In genomic region chrX:137049425-137050225, GRCm38 (mm10) we compare ENCODE assay signal across 8 mouse cellular contexts. TPM values are rescaled to one million over a fixed set of nuclear protein-coding genes. Genes with fewer than 3 reads are reported as not detected.
DNase-seq lines count a peak whose midpoint lies in the region; ATAC-seq and TF ChIP-seq lines count a peak whose summit lies in the region.

Fam199x (plus strand) TSS chrX:137049594.

- H3K4me3 ChIP-seq in brown adipose tissue, adult 24 weeks (ENCODE audit: insufficient read depth, low read depth, low read length) = peak within 1 kb of the TSS; percentile 91
- H3K4me3 ChIP-seq in heart, embryonic 13.5 days = peak within 1 kb of the TSS; percentile 74
- H3K4me3 ChIP-seq in liver, embryonic 16.5 days (ENCODE audit: low read depth, low read length) = peak within 1 kb of the TSS; percentile 68
- peak within 1 kb of the TSS; percentile 60 for H3K4me3 ChIP-seq in neural tube, embryonic 12.5 days
- H3K4me3 ChIP-seq in stomach, postnatal 0 days (ENCODE audit: low read depth, low read length) = peak within 1 kb of the TSS; percentile 58

- ATAC-seq in CD4-positive, CD25-positive, alpha-beta regulatory T cell, adult 4 months = peak; percentile 89
- ATAC-seq in erythroid progenitor cell, adult 5-6 weeks (replicated peaks; ENCODE audit: low FRiP score, poor library complexity, severe bottlenecking) = peak; percentile 100
- ATAC-seq in heart, embryonic 13.5 days (ENCODE audit: extremely low read depth, insufficient number of reproducible peaks, low FRiP score, low TSS enrichment) = peak; percentile 85
- peak; percentile 92 for ATAC-seq in liver, embryonic 16.5 days (ENCODE audit: low read depth)
- ATAC-seq in neural tube, embryonic 12.5 days (ENCODE audit: low FRiP score, low read depth) = peak; percentile 97
- ATAC-seq in stomach, postnatal 0 days (ENCODE audit: low FRiP score, low TSS enrichment) = peak; percentile 98

- no peak for TF ChIP-seq EP300 in stomach, postnatal 0 days (optimal IDR thresholded peaks at IDR 0.05)

- peak; percentile 70 for TF ChIP-seq CTCF in stomach, postnatal 0 days (IDR thresholded peaks at IDR 0.05; ENCODE audit: low read depth)

- WGBS in heart, embryonic 13.5 days = 12% methylated on average over 50 of the region's 62 CpGs
- WGBS in liver, embryonic 16.5 days (ENCODE audit: insufficient replicate concordance) = 19% methylated on average over 57 of the region's 62 CpGs
- WGBS in neural tube, embryonic 12.5 days = 15% methylated on average over 49 of the region's 62 CpGs
- WGBS in stomach, postnatal 0 days = 17% methylated on average over 23 of the region's 62 CpGs

- H3K27me3 ChIP-seq in heart, embryonic 13.5 days (replicated peaks) = peaks cover 6% of the 10 kb centered on the region
- no peaks in the 10 kb centered on the region for H3K27me3 ChIP-seq in liver, embryonic 16.5 days (ENCODE audit: control insufficient read depth, insufficient read depth, low read depth, low read length)
- H3K27me3 ChIP-seq in neural tube, embryonic 12.5 days (replicated peaks) = no peaks in the 10 kb centered on the region
- H3K27me3 ChIP-seq in stomach, postnatal 0 days (ENCODE audit: control insufficient read depth, insufficient read depth, low read length) = no peaks in the 10 kb centered on the region

- DNase-seq in kidney, postnatal 10 days = peak; percentile 87
- DNase-seq in stomach, postnatal 0 days (ENCODE audit: low spot score) = peak; percentile 83

- H3K27ac ChIP-seq in brown adipose tissue, adult 24 weeks (replicated peaks; ENCODE audit: low read depth, low read length) = peak within 1 kb of the TSS; percentile 66
- H3K27ac ChIP-seq in heart, embryonic 13.5 days (replicated peaks) = 0 out of 2 replicates have a peak within 1 kb of the TSS, but pooled peaks have one; percentile 12
- H3K27ac ChIP-seq in liver, embryonic 16.5 days (ENCODE audit: low read length) = no peak within 1 kb of the TSS
- H3K27ac ChIP-seq in neural tube, embryonic 12.5 days = no peak within 1 kb of the TSS
- no peak within 1 kb of the TSS for H3K27ac ChIP-seq in stomach, postnatal 0 days (replicated peaks)

- no peaks in the 10 kb centered on the region for H3K36me3 ChIP-seq in heart, embryonic 13.5 days
- no peaks in the 10 kb centered on the region for H3K36me3 ChIP-seq in liver, embryonic 16.5 days (ENCODE audit: control insufficient read depth, insufficient read depth)
- H3K36me3 ChIP-seq in neural tube, embryonic 12.5 days = no peaks in the 10 kb centered on the region
- no peaks in the 10 kb centered on the region for H3K36me3 ChIP-seq in stomach, postnatal 0 days (ENCODE audit: control insufficient read depth, insufficient read depth, low read length)

- no peaks in the 10 kb centered on the region for H3K9me3 ChIP-seq in heart, embryonic 13.5 days
- no peaks in the 10 kb centered on the region for H3K9me3 ChIP-seq in liver, embryonic 16.5 days (replicated peaks; ENCODE audit: control insufficient read depth, low read length)
- H3K9me3 ChIP-seq in neural tube, embryonic 12.5 days = no peaks in the 10 kb centered on the region
- H3K9me3 ChIP-seq in stomach, postnatal 0 days (ENCODE audit: control insufficient read depth, low read length) = no peaks in the 10 kb centered on the region

- peak within 1 kb of the TSS; percentile 75 for H3K4me2 ChIP-seq in heart, embryonic 13.5 days
- H3K4me2 ChIP-seq in liver, embryonic 16.5 days (ENCODE audit: low read depth, low read length) = peak within 1 kb of the TSS; percentile 76
- peak within 1 kb of the TSS; percentile 67 for H3K4me2 ChIP-seq in neural tube, embryonic 12.5 days (replicated peaks)
- H3K4me2 ChIP-seq in stomach, postnatal 0 days (replicated peaks; ENCODE audit: low read depth) = peak within 1 kb of the TSS; percentile 71

- H3K9ac ChIP-seq in heart, embryonic 13.5 days = peak within 1 kb of the TSS; percentile 85
- H3K9ac ChIP-seq in liver, embryonic 16.5 days (ENCODE audit: low read depth, low read length) = peak within 1 kb of the TSS; percentile 61
- H3K9ac ChIP-seq in neural tube, embryonic 12.5 days = peak within 1 kb of the TSS; percentile 67
- H3K9ac ChIP-seq in stomach, postnatal 0 days (ENCODE audit: low read length) = peak within 1 kb of the TSS; percentile 63

- no peaks in the 10 kb centered on the region for H3K4me1 ChIP-seq in brown adipose tissue, adult 24 weeks (ENCODE audit: control insufficient read depth, insufficient read depth, insufficient read length, low read length)
- H3K4me1 ChIP-seq in heart, embryonic 13.5 days = peaks cover 10% of the 10 kb centered on the region
- H3K4me1 ChIP-seq in liver, embryonic 16.5 days (ENCODE audit: control insufficient read depth, low read depth, low read length) = no peaks in the 10 kb centered on the region; the same call in 1 of the 2 replicates
- peaks cover 6% of the 10 kb centered on the region; the same call in 1 of the 2 replicates for H3K4me1 ChIP-seq in neural tube, embryonic 12.5 days
- H3K4me1 ChIP-seq in stomach, postnatal 0 days (replicated peaks; ENCODE audit: control insufficient read depth, insufficient read depth) = no peaks in the 10 kb centered on the region

RNA-seq across cellular contexts. Expression of gene Fam199x, which starts in this region (rescaled TPM):
- 1 to 10 TPM; 3.3 to 6.2 TPM for polyA plus RNA-seq in CD4-positive, CD25-positive, alpha-beta regulatory T cell, adult 4 months (2017; shearing (Covaris generic))
- 3.0 and 3.1 TPM in 2 replicates for polyA plus RNA-seq in brown adipose tissue, adult 24 weeks (2012; ENCODE audit: insufficient read depth, insufficient read length, missing spikeins)
- 0.36 and 4.2 TPM in 2 replicates for total RNA-seq in erythroid progenitor cell, adult 5-6 weeks (2015; ENCODE audit: low replicate concordance)
- 1.1 and 1.3 TPM in 2 replicates for total RNA-seq in erythroid progenitor cell, adult 5-6 weeks (2017; ENCODE audit: low replicate concordance)
- 3.7 and 4.2 TPM in 2 replicates for polyA plus RNA-seq in heart, embryonic 13.5 days (2015; fragmentation: Nextera tagmentation; extraction: Ambion mirVana)
- 0.90 TPM in 2 replicates for polyA plus RNA-seq in liver, embryonic 16.5 days (2015; fragmentation: Nextera tagmentation; extraction: Ambion mirVana)
- polyA plus RNA-seq in neural tube, embryonic 12.5 days (2016; fragmentation: Nextera tagmentation; extraction: Ambion mirVana) = 9.8 and 10.2 TPM in 2 replicates
- 2.8 and 2.9 TPM in 2 replicates for polyA plus RNA-seq in stomach, postnatal 0 days (2015; fragmentation: Nextera tagmentation; extraction: Ambion mirVana)

Comparison
In these comparisons a context has a peak if more than half of its experiments do, and no peak if none do; other contexts are left out.
1. Peak in ATAC-seq, H3K4me3 ChIP-seq, H3K9ac ChIP-seq and H3K4me2 ChIP-seq in liver, embryonic 16.5 days; RNA of the gene not detected or under 1 TPM.
2. H3K27ac ChIP-seq: peak in brown adipose tissue, adult 24 weeks (single experiment) and heart, embryonic 13.5 days (single experiment); none in liver, embryonic 16.5 days (single experiment), neural tube, embryonic 12.5 days (single experiment) and stomach, postnatal 0 days (single experiment).
3. Peak in every context shown above with its lines, with median percentiles within 50 percentile points of each other: ATAC-seq, H3K4me3 ChIP-seq, H3K4me2 ChIP-seq and H3K9ac ChIP-seq.